Mouse (Mus musculus) heart, embryonic 13.5 days (tissue): ENCODE measurements around the gene Tnfsf10. TPM values are rescaled to one million over a fixed set of nuclear protein-coding genes. Genes with fewer than 3 reads are reported as not detected.
A peak's percentile ranks its signal among the peaks of the same experiment; 100 is the strongest.

Experiments used
- ATAC-seq: fragments of 200-750 bp; cut with Nextera tagmentation; 2 replicates; pipeline ENCODE4 v1.8.0; 2017; ENCODE audit warnings: moderate TSS enrichment; ENCODE audit not compliant: insufficient number of reproducible peaks, low FRiP score, low TSS enrichment; ENCODE audit errors: extremely low read depth
- H3K27ac ChIP-seq: fragments of 300-500 bp; sonication (generic); replicated peaks from 2 replicates; pipeline ENCODE4 v1.5.1; 2015; ENCODE audit warnings: moderate library complexity, mild to moderate bottlenecking, inconsistent platforms
- H3K27me3 ChIP-seq: fragments of 300-500 bp; sonication (generic); replicated peaks from 2 replicates; pipeline ENCODE4 v1.6.1; 2015; ENCODE audit warnings: mild to moderate bottlenecking, inconsistent platforms
- H3K36me3 ChIP-seq: fragments of 300-500 bp; sonication (generic); 2 replicates; pipeline ENCODE4 v1.6.1; 2015; ENCODE audit warnings: mild to moderate bottlenecking, inconsistent platforms
- H3K4me1 ChIP-seq: fragments of 300-500 bp; sonication (generic); 2 replicates; pipeline ENCODE4 v1.6.1; 2015; ENCODE audit warnings: inconsistent platforms
- H3K4me2 ChIP-seq: fragments of 300-500 bp; sonication (generic); 2 replicates; pipeline ENCODE4 v1.6.1; 2015; ENCODE audit warnings: inconsistent platforms, mild to moderate bottlenecking, moderate library complexity
- H3K4me3 ChIP-seq: fragments of 300-500 bp; sonication (generic); 2 replicates; pipeline ENCODE4 v1.5.1; 2015; ENCODE audit warnings: moderate library complexity, mild to moderate bottlenecking, inconsistent platforms
- H3K9ac ChIP-seq: fragments of 300-500 bp; sonication (generic); 2 replicates; pipeline ENCODE4 v1.6.1; 2015; ENCODE audit warnings: inconsistent platforms, mild to moderate bottlenecking, moderate library complexity
- H3K9me3 ChIP-seq: fragments of 300-500 bp; sonication (generic); 2 replicates; pipeline ENCODE4 v1.6.1; 2016; ENCODE audit warnings: inconsistent platforms
- WGBS: fragments of 180-500 bp; shearing (Covaris S2); methylation state at CpG from one replicate; pipeline ENCODE4 v1.1.7; 2015; ENCODE audit warnings: mixed read lengths; 5-methylcytosine and 5-hydroxymethylcytosine counted together
- polyA plus RNA-seq: library from polyadenylated mRNA; unstranded; fragments of >200 nt; fragmentation: Nextera tagmentation; extraction: Ambion mirVana; gene quantifications from 2 replicates; pipeline ENCODE4 v1.2.1, GENCODE M21; 2015

Gene Tnfsf10
- polyA plus RNA-seq, 1 experiment from 2014 or later = 0.31 TPM

DNA sequence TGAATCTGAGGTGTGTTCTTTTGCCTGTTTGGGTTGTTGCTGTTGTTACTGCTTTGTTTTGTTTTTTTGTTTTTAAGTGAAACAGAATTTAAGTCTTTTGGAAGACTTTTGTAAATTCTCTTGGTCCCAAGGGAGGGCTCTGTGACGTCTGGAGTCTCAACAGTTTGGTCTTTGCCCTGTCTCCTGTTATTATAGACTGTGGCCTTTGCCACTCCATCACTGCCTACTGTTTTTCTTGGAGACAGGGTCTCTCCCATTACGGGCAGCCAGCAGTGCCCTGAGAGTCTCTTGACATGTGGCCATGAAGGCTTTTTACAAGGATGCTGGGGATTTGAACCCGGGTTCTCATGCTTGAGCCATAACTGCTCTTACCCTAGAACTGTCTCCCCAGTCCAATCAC lies 22.1 kb downstream of the Tnfsf10 start:
- Histone ChIP-seq H3K9ac (no peak overlapping the region), H3K4me3 (no peak overlapping the region), H3K27ac (no peak overlapping the region), H3K4me2 (no peak overlapping the region), H3K9me3 (no peaks in the 10 kb centered on the region), H3K4me1 (no peaks in the 10 kb centered on the region), H3K27me3 (no peaks in the 10 kb centered on the region), H3K36me3 (no peaks in the 10 kb centered on the region)
- WGBS = 64% methylated on average over 3 of the region's 3 CpGs
- no peak for ATAC-seq

- H3K27ac ChIP-seq = no peak overlapping the region
- no peak overlapping the region for H3K4me3 ChIP-seq
- H3K4me2 ChIP-seq = no peak overlapping the region
- no peaks in the 10 kb centered on the region for H3K4me1 ChIP-seq
- H3K9me3 ChIP-seq = no peaks in the 10 kb centered on the region
- H3K36me3 ChIP-seq = no peaks in the 10 kb centered on the region
- ATAC-seq = no peak
- H3K27me3 ChIP-seq = no peaks in the 10 kb centered on the region
- H3K9ac ChIP-seq = no peak overlapping the region
- 82% methylated on average over 5 of the region's 5 CpGs for WGBS
These were observed 23.9 kb downstream of the Tnfsf10 start for GRCm38 (mm10) chr3:27340757-27341156.

GRCm38 (mm10) chr3:27342462-27342861 lies 25.6 kb downstream of the Tnfsf10 start:
- no peak for ATAC-seq
- 58% methylated on average over 6 of the region's 6 CpGs for WGBS

DNA sequence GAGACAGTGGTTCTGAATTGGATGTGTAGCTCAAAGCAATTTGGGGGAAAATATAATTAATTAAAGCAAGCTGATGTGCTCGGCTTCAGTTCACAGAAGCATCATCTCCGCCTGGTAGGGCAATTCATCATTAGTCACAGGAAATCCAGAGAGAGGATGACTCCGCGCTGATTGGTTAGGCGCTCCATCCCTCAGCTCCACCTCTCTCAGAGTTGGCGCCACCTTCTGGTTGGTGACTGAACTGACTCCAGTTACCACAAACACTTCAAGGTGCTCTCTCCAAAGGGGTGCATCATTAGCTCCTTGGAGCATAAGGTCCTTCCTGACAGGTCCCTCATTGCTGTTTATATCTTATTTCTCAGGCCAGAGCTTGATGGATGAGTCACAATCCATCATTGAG lies 28.7 kb downstream of the Tnfsf10 start:
- Histone ChIP-seq H3K4me3 (no peak overlapping the region), H3K9ac (no peak overlapping the region), H3K36me3 (no peaks in the 10 kb centered on the region), H3K4me1 (no peaks in the 10 kb centered on the region), H3K27ac (no peak overlapping the region), H3K9me3 (no peaks in the 10 kb centered on the region), H3K27me3 (no peaks in the 10 kb centered on the region), H3K4me2 (no peak overlapping the region)
- no peak for ATAC-seq
- 46% methylated on average over 6 of the region's 6 CpGs for WGBS

More at GRCm38 (mm10) chr3:27342462-27342861, 25.6 kb downstream of the Tnfsf10 start:
- Histone ChIP-seq H3K27me3 (no peaks in the 10 kb centered on the region), H3K4me1 (no peaks in the 10 kb centered on the region), H3K36me3 (no peaks in the 10 kb centered on the region), H3K9me3 (no peaks in the 10 kb centered on the region), H3K4me3 (no peak overlapping the region), H3K9ac (no peak overlapping the region), H3K4me2 (no peak overlapping the region), H3K27ac (no peak overlapping the region)

GRCm38 (mm10) chr3:27348462-27348861 lies 31.6 kb downstream of the Tnfsf10 start:
- no peak for ATAC-seq
- H3K36me3 ChIP-seq = no peaks in the 10 kb centered on the region
- no peak overlapping the region for H3K9ac ChIP-seq
- H3K27ac ChIP-seq = no peak overlapping the region
- H3K4me1 ChIP-seq = no peaks in the 10 kb centered on the region
- 70% methylated on average over 5 of the region's 5 CpGs for WGBS
- no peak overlapping the region for H3K4me3 ChIP-seq
- H3K4me2 ChIP-seq = no peak overlapping the region
- H3K27me3 ChIP-seq = no peaks in the 10 kb centered on the region
- no peaks in the 10 kb centered on the region for H3K9me3 ChIP-seq

DNA sequence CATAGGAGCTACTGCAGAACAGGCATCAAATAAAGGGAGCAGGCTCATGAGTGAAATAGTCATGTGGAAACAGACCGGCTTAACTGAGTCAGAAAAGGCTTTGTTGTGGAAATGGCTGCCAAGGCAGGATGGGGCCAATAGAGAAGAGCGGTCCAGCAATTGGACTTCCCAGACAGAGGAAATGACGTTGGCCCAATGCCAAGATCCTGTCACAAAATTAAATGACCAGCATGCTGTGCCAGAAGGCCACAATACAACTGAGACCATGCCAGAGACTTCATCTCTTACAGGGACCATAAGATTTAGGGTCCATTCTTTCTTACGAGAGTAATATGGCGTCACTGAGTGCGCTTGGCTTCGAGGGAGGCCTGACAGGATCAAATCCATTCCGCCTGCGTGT lies 34.3 kb downstream of the Tnfsf10 start:
- Histone ChIP-seq H3K9me3 (no peaks in the 10 kb centered on the region), H3K36me3 (no peaks in the 10 kb centered on the region), H3K9ac (no peak overlapping the region), H3K4me1 (no peaks in the 10 kb centered on the region), H3K4me2 (no peak overlapping the region), H3K27ac (no peak overlapping the region), H3K27me3 (no peaks in the 10 kb centered on the region), H3K4me3 (no peak overlapping the region)
- ATAC-seq = no peak
- WGBS = 65% methylated on average over 9 of the region's 9 CpGs

- Histone ChIP-seq H3K4me3 (no peak overlapping the region), H3K9me3 (no peaks in the 10 kb centered on the region), H3K4me1 (no peaks in the 10 kb centered on the region), H3K36me3 (no peaks in the 10 kb centered on the region), H3K9ac (no peak overlapping the region), H3K27me3 (no peaks in the 10 kb centered on the region), H3K27ac (no peak overlapping the region), H3K4me2 (no peak overlapping the region)
- no peak for ATAC-seq
- 59% methylated on average over 2 of the region's 2 CpGs for WGBS
These were observed 42.4 kb downstream of the Tnfsf10 start for GRCm38 (mm10) chr3:27359100-27359720.

GRCm38 (mm10) chr3:27370125-27370524 lies 53.3 kb downstream of the Tnfsf10 start:
- no peak overlapping the region for H3K9ac ChIP-seq
- no peak for ATAC-seq
- H3K4me3 ChIP-seq = no peak overlapping the region
- WGBS = 5% methylated on average over 10 of the region's 10 CpGs
- peaks cover 69% of the 10 kb centered on the region for H3K27me3 ChIP-seq
- no peak overlapping the region for H3K27ac ChIP-seq
- H3K4me1 ChIP-seq = peaks cover 11% of the 10 kb centered on the region
- no peaks in the 10 kb centered on the region for H3K9me3 ChIP-seq
- H3K36me3 ChIP-seq = no peaks in the 10 kb centered on the region
- H3K4me2 ChIP-seq = no peak overlapping the region

DNA sequence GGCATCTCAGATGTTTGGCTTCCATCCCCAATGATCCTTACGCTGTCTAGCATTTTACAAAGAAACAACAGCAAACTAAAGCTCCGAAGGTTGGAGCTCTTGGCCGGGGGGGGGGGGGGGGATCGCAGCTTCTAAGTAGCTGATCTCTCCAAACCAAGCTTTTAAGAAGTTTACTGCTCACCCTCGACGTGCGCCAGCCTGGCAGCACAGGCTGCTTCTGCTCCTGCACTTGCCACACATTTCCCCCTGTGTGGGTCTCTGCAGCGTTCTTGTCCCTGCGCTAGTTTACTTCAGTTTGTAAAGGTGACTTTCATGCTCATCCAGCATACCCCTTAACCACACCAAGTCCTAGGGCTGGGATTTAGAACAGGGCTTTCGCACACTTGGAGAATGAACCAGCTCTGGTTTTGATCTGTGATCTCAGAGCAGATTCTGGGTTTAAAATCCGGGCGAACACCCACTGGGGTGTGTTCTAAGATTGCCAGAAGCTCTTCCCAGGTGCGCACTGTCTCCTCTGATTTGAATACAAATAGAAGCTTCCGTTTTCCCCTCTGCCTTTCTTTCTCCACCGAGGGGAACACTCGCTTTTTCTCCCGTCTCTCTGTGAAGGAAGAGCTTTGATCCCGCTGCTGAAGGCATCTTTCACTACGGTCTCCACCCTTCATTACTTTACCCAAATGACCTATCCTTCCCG lies 53.9 kb downstream of the Tnfsf10 start:
- Histone ChIP-seq H3K9ac (no peak overlapping the region), H3K27ac (no peak overlapping the region), H3K4me2 (peak overlapping the region; percentile 57; the same call in 1 of the 2 replicates), H3K4me3 (no peak overlapping the region), H3K9me3 (no peaks in the 10 kb centered on the region), H3K36me3 (no peaks in the 10 kb centered on the region), H3K27me3 (peaks cover 72% of the 10 kb centered on the region), H3K4me1 (peaks cover 11% of the 10 kb centered on the region)
- WGBS = 5% methylated on average over 20 of the region's 20 CpGs
- ATAC-seq = no peak

GRCm38 (mm10) chr3:27371276-27371621 lies 54.4 kb downstream of the Tnfsf10 start, which contains the start of gene Ghsr:
Gene Ghsr, plus strand, starts transcription at chr3:27371351.
- Histone ChIP-seq H3K9me3 (no peaks in the 10 kb centered on the region), H3K9ac (no peak within 1 kb of the TSS), H3K36me3 (no peaks in the 10 kb centered on the region), H3K4me1 (peaks cover 11% of the 10 kb centered on the region), H3K4me3 (peak within 1 kb of the TSS; percentile 34), H3K27me3 (peaks cover 75% of the 10 kb centered on the region), H3K27ac (no peak within 1 kb of the TSS), H3K4me2 (peak within 1 kb of the TSS; percentile 57)
- no peak for ATAC-seq
- WGBS = under 1% methylated on average over 15 of the region's 19 CpGs

DNA sequence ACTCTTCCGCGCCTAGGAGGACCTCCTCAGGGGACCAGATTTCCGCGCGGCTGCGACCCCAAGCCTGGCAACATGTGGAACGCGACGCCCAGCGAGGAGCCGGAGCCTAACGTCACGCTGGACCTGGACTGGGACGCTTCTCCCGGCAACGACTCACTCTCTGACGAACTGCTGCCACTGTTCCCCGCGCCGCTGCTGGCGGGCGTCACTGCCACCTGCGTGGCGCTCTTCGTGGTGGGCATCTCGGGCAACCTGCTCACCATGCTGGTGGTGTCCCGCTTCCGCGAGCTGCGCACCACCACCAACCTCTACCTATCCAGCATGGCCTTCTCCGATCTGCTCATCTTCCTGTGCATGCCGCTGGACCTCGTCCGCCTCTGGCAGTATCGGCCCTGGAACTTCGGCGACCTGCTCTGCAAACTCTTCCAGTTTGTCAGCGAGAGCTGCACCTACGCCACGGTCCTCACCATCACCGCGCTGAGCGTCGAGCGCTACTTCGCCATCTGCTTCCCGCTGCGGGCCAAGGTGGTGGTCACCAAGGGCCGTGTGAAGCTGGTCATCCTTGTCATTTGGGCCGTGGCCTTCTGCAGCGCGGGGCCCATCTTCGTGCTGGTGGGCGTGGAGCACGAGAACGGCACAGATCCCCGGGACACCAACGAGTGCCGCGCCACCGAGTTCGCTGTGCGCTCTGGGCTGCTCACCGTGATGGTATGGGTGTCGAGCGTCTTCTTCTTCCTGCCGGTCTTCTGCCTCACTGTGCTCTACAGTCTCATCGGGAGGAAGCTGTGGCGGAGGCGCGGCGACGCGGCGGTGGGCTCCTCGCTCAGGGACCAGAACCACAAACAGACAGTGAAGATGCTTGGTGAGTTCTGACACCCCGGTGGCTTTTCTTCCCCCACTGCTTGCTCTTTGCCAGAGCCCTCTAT lies 55.2 kb downstream of the Tnfsf10 start:
- no peaks in the 10 kb centered on the region for H3K9me3 ChIP-seq
- peak overlapping the region; percentile 57 for H3K4me2 ChIP-seq
- peaks cover 11% of the 10 kb centered on the region for H3K4me1 ChIP-seq
- peak overlapping the region; percentile 34 for H3K4me3 ChIP-seq
- H3K9ac ChIP-seq = no peak overlapping the region
- no peak for ATAC-seq
- 2% methylated on average over 75 of the region's 77 CpGs for WGBS
- peaks cover 80% of the 10 kb centered on the region for H3K27me3 ChIP-seq
- H3K27ac ChIP-seq = no peak overlapping the region
- H3K36me3 ChIP-seq = no peaks in the 10 kb centered on the region
